Mouse (Mus musculus): Measurements from ENCODE around the gene Kcns3.
"Not testable (repeated sequence)": the region's sequence is repeated elsewhere in the genome, so short reads cannot be mapped to it uniquely, and the experiment has no call there.

The Kcns3 gene

GRCm38 (mm10) chr12:11086866-11087265 lies 64.0 kb downstream of the Kcns3 start:
- DNase-seq (ENCODE audit: low spot score in 2 of 2): no peak

DNA sequence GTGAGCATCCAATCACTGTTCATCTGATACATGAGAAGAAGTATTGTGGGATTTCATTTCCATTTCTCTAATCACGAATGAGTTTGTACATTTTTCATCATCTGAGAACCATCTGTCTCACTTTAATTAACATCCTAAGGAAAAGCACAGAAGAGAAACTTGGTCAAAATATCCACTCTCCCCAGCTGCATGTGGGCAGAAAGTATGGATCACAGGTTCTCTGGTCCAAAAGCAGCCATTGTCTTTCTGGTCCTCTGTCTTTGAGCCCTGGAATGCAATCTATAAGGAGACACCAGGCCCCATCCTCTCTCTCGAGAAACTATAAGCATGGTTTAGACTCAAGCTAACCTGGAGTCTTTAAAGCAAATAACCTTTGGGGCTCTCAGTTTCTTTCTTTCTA lies 79.8 kb downstream of the Kcns3 start:
- DNase-seq (ENCODE audit: low spot score in 2 of 2): no peak

DNA sequence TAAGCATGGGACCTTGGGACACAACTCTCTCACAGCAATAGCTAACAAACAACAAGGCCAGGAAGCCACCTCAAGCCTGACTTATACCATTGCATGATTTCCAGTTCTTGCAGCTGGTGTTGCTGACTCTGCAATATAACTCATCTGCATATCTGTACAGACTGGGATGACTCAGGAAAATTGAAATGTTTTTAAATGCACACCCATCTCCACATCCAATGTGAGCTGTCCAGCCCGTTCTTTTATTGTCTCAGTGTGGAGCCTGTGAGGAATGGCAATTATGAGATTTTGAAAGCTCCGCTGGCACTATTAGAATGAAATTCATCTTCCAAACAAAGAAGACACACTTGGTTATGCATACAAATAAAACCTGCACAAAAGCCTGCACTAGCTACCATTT lies 84.0 kb downstream of the Kcns3 start:
- no peak for DNase-seq (ENCODE audit: low spot score in 2 of 2)

DNA sequence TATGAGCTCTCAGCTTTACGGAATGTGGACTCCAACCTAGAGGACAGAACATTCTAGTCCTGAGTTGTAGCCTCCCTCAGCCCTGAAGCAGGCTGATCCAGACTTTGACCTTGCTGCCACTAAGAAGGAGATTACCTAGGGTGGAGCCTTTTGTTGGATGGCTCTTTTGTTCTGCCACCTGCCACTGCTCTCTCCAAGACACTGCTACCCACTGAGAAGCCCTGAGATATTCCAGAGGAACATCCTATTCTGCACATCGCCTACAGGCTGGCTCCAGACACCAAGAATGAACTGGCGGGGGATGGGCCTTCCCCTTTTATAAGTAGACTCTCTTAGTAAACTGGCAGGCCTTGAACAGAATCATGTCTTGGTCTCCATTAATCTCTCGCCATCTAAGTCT lies 98.2 kb downstream of the Kcns3 start:
- DNase-seq (ENCODE audit: low spot score in 2 of 2): not testable (repeated sequence)

- DNase-seq (ENCODE audit: low spot score in 2 of 2): no peak
These were observed 109.0 kb downstream of the Kcns3 start for GRCm38 (mm10) chr12:11041821-11042220.

All from heart, adult 9 months (tissue).